Mouse (Mus musculus) intestine, embryonic 15.5 days (tissue): ENCODE data around the gene Fuom. TPM values are rescaled to one million over a fixed set of nuclear protein-coding genes. Genes with fewer than 3 reads are reported as not detected.
A peak's percentile ranks its signal among the peaks of the same experiment; 100 is the strongest.

Source experiments
- ATAC-seq: fragments of 200-750 bp; cut with Nextera tagmentation; 2 replicates; pipeline ENCODE4 v1.8.0; 2017; ENCODE audit warnings: moderate TSS enrichment, moderate library complexity
- H3K27ac ChIP-seq: fragments of 300-500 bp; sonication (generic); 2 replicates; pipeline ENCODE4 v1.5.1; 2015; ENCODE audit warnings: mild to moderate bottlenecking, inconsistent platforms
- H3K27me3 ChIP-seq: fragments of 300-500 bp; sonication (generic); replicated peaks from 2 replicates; pipeline ENCODE4 v1.6.1; 2015; ENCODE audit warnings: inconsistent platforms
- H3K36me3 ChIP-seq: fragments of 300-500 bp; sonication (generic); 2 replicates; pipeline ENCODE4 v1.6.1; 2015; ENCODE audit warnings: inconsistent platforms
- H3K4me1 ChIP-seq: fragments of 300-500 bp; sonication (generic); replicated peaks from 2 replicates; pipeline ENCODE4 v1.6.1; 2015; ENCODE audit warnings: inconsistent platforms
- H3K4me2 ChIP-seq: fragments of 300-500 bp; sonication (generic); replicated peaks from 2 replicates; pipeline ENCODE4 v1.6.1; 2015; ENCODE audit warnings: mild to moderate bottlenecking, inconsistent platforms
- H3K4me3 ChIP-seq: fragments of 300-500 bp; sonication (generic); replicated peaks from 2 replicates; pipeline ENCODE4 v1.5.1; 2015; ENCODE audit warnings: inconsistent platforms
- H3K9ac ChIP-seq: fragments of 300-500 bp; sonication (generic); 2 replicates; pipeline ENCODE4 v1.6.1; 2015; ENCODE audit warnings: inconsistent platforms
- H3K9me3 ChIP-seq: fragments of 300-500 bp; sonication (generic); 2 replicates; pipeline ENCODE4 v1.6.1; 2016; ENCODE audit warnings: inconsistent platforms
- WGBS: fragments of 180-500 bp; shearing (Covaris S2); methylation state at CpG from one replicate; pipeline ENCODE4 v1.1.7; 2015; 5-methylcytosine and 5-hydroxymethylcytosine counted together
- polyA plus RNA-seq: library from polyadenylated mRNA; unstranded; fragments of >200 nt; fragmentation: Nextera tagmentation; extraction: Ambion mirVana; gene quantifications from 2 replicates; pipeline ENCODE4 v1.2.1, GENCODE M21; 2015

Gene Fuom
- polyA plus RNA-seq, 1 experiment from 2014 or later, result 53.5 TPM

DNA sequence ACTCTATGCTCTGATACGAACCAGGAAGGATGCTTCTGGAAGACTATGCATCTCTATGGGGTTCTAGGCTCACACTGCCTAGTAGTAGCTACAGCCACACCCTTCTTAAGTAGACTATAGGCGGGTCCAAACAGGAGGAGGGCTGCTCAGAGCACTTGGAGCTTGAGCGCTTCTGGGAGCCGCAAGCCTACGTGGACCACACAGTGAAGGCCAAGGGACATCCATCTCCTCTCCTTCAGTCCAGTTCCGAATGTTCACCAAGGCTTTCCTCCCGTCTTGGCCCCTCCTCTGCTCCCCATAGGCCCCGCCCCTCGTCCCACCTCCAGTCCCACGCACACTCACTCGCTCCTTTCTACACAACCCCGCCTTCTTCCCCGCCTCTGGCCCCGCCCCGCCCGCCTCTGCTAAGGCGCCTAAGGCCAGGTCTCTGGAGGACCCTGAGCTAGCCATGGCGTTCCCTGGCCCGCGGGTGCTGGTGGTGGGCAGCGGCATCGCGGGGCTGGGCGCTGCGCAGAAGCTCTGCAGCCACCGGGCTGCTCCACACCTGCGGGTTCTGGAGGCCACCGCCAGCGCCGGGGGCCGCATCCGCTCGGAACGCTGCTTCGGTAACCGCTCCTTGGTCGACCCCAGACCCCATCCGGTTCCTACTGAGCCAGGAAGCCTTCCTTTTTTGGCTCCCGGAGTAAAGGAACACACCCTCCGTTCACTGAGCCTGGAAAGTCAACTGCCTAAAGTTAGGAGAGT lies 23.2 kb upstream of the Fuom start:
- Histone ChIP-seq H3K36me3 (no peaks in the 10 kb centered on the region), H3K27me3 (no peaks in the 10 kb centered on the region), H3K27ac (peak overlapping the region; percentile 62), H3K4me2 (peak overlapping the region; percentile 73), H3K9me3 (no peaks in the 10 kb centered on the region), H3K4me1 (peaks cover 8% of the 10 kb centered on the region), H3K4me3 (peak overlapping the region; percentile 72), H3K9ac (peak overlapping the region; percentile 90)
- peak; percentile 97 for ATAC-seq
- 1% methylated on average over 40 of the region's 40 CpGs for WGBS

GRCm38 (mm10) chr7:140124382-140124781 lies 22.1 kb upstream of the Fuom start:
- Histone ChIP-seq H3K9ac (no peak overlapping the region), H3K4me3 (no peak overlapping the region), H3K36me3 (no peaks in the 10 kb centered on the region), H3K4me1 (peaks cover 8% of the 10 kb centered on the region), H3K9me3 (no peaks in the 10 kb centered on the region), H3K27ac (no peak overlapping the region), H3K4me2 (no peak overlapping the region), H3K27me3 (no peaks in the 10 kb centered on the region)
- 86% methylated on average over 1 of the region's 1 CpGs for WGBS
- no peak for ATAC-seq

- 21% methylated on average over 4 of the region's 4 CpGs for WGBS
- Histone ChIP-seq H3K4me3 (no peak overlapping the region), H3K27ac (peak overlapping the region; percentile 38), H3K9me3 (no peaks in the 10 kb centered on the region), H3K9ac (no peak overlapping the region), H3K27me3 (no peaks in the 10 kb centered on the region), H3K36me3 (no peaks in the 10 kb centered on the region), H3K4me1 (peaks cover 8% of the 10 kb centered on the region), H3K4me2 (no peak overlapping the region)
- peak; percentile 23 for ATAC-seq
These were observed 20.5 kb upstream of the Fuom start for GRCm38 (mm10) chr7:140122765-140123164.

GRCm38 (mm10) chr7:140121338-140121910 lies 19.2 kb upstream of the Fuom start:
- 63% methylated on average over 13 of the region's 13 CpGs for WGBS
- Histone ChIP-seq H3K4me3 (no peak overlapping the region), H3K4me2 (no peak overlapping the region), H3K36me3 (no peaks in the 10 kb centered on the region), H3K9me3 (no peaks in the 10 kb centered on the region), H3K27me3 (no peaks in the 10 kb centered on the region), H3K9ac (no peak overlapping the region), H3K27ac (no peak overlapping the region), H3K4me1 (peaks cover 5% of the 10 kb centered on the region)
- no peak for ATAC-seq

DNA sequence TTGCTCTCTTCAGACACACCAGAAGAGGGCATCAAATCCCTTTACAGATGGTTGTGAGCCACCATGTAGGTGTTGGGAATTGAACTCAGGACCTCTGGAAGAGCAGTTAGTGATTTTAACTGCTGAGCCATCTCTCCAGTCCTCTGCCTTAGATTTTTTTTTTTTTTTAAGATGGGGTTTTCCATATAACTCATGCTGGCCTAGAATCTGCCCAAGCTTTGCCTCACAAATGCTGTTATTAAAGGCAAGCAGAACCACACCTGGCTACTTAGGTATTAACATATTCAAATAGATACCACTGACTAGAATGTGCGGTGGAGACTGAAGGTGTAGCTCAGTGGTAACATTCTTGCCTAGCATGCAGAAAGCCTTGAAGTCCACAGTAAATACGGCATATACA lies 18.2 kb upstream of the Fuom start:
- ATAC-seq, result no peak
- 88% methylated on average over 2 of the region's 2 CpGs for WGBS
- Histone ChIP-seq H3K27ac (no peak overlapping the region), H3K27me3 (no peaks in the 10 kb centered on the region), H3K4me1 (peaks cover 5% of the 10 kb centered on the region), H3K9me3 (no peaks in the 10 kb centered on the region), H3K9ac (no peak overlapping the region), H3K4me2 (no peak overlapping the region), H3K36me3 (no peaks in the 10 kb centered on the region), H3K4me3 (no peak overlapping the region)

- Histone ChIP-seq H3K9ac (peak within 1 kb of the TSS; percentile 89), H3K9me3 (no peaks in the 10 kb centered on the region), H3K4me1 (0 out of 2 replicates have a peak, but pooled peaks cover 3% of the 10 kb centered on the region), H3K27me3 (no peaks in the 10 kb centered on the region), H3K27ac (peak within 1 kb of the TSS; percentile 87), H3K4me2 (peak within 1 kb of the TSS; percentile 82), H3K36me3 (peaks cover 3% of the 10 kb centered on the region; the same call in 1 of the 2 replicates), H3K4me3 (peak within 1 kb of the TSS; percentile 75)
- peak; percentile 96 for ATAC-seq
- WGBS, result 4% methylated on average over 28 of the region's 28 CpGs
These were observed 14.3 kb upstream of the Fuom start, which contains the start of gene Echs1 for GRCm38 (mm10) chr7:140116329-140117054. TSS of gene Echs1 (minus strand) at chr7:140116476.

DNA sequence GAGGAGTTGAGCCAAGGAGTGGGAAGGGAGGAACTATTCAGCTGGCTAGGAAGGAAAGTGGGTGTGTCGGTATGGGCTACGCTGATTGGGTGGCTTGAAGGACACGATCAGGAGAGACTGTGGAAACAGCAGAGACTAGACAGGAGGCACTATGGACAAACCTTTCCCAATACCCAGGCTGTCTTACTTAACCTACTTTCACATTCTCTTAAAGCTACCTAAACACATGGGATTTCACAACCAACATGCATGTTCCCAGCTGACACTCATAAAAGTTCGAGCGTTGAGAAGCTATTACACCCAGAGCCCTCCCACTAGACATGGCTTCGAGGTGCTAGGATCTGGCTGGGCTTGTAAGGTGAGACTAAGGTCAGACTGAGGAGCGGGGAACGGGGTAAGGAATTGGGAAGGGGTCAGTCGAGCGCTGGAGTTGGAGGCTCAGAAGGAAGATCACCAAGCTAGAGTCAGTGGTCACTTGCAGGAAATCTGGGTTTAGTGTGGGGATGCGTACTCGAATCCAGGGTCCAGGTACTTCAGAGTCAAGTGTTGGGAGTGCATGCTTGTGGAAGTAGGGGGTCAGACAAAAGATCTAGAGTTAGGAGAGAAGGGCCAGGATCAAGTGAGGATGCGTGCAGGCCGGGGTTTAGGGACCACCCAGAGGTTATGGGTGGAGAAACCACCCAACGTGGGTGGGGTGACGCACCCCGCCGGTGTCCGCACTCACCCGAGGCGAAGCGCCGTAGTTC lies 13.5 kb upstream of the Fuom start, which contains the start of gene Paox:
TSS of gene Paox (plus strand) at position 217 of the 746 bp plus-strand sequence.
- WGBS, result under 1% methylated on average over 23 of the region's 23 CpGs
- H3K4me3 ChIP-seq, result peak within 1 kb of the TSS; percentile 75
- H3K9ac ChIP-seq, result peak within 1 kb of the TSS; percentile 89
- H3K4me2 ChIP-seq, result peak within 1 kb of the TSS; percentile 82
- H3K27ac ChIP-seq, result peak within 1 kb of the TSS; percentile 87
- no peaks in the 10 kb centered on the region for H3K9me3 ChIP-seq
- peaks cover 8% of the 10 kb centered on the region for H3K36me3 ChIP-seq
- peak; percentile 88 for ATAC-seq
- 0 out of 2 replicates have a peak, but pooled peaks cover 3% of the 10 kb centered on the region for H3K4me1 ChIP-seq
- H3K27me3 ChIP-seq, result no peaks in the 10 kb centered on the region

DNA sequence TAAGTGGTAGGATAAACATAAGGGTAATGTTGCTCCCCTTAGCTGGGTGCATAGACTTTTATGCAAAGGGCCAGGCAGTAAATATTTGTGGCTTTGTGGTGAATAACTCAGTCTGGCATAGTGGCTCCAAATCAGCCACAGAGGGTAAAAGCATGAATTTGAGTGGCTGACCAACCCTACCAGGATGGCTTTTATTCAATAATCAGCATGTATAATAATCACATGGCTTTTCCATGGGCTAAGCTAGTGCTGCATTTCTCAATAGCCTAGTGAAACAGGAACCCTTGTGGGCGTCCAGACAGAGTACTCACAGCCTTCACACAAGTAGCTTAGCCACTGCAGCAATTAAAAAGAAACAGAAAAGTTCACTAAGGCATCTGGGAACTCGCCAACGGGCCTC lies 9.7 kb upstream of the Fuom start:
- no peak overlapping the region for H3K9ac ChIP-seq
- peaks cover 32% of the 10 kb centered on the region for H3K36me3 ChIP-seq
- no peak overlapping the region for H3K27ac ChIP-seq
- H3K27me3 ChIP-seq, result no peaks in the 10 kb centered on the region
- 0 out of 2 replicates have a peak, but pooled peaks cover 3% of the 10 kb centered on the region for H3K4me1 ChIP-seq
- WGBS, result 70% methylated on average over 3 of the region's 3 CpGs
- H3K4me3 ChIP-seq, result no peak overlapping the region
- H3K9me3 ChIP-seq, result no peaks in the 10 kb centered on the region
- H3K4me2 ChIP-seq, result no peak overlapping the region
- ATAC-seq, result no peak

DNA sequence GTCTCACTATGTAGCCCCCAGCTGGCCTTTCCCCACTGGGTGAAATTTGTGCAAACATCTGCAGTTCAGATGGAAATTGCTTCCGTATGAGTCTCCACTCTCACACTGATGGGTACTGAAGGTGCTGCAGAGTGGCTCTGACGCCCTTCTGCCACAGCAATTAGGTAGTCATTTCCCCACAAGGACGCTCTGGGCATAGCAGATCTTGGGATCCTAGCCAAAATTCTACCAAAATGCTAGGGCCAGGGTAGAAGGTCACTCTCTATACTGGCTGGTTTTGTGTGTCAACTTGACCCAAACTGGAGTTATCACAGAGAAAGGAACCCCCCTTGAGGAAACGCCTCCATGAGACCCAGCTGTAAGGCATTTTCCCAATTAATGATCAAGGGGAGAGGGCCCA lies 1.8 kb upstream of the Fuom start:
- Histone ChIP-seq H3K36me3 (peaks cover 18% of the 10 kb centered on the region), H3K4me2 (no peak overlapping the region), H3K4me3 (no peak overlapping the region), H3K27me3 (no peaks in the 10 kb centered on the region), H3K27ac (no peak overlapping the region), H3K9me3 (no peaks in the 10 kb centered on the region), H3K9ac (no peak overlapping the region), H3K4me1 (0 out of 2 replicates have a peak, but pooled peaks cover 9% of the 10 kb centered on the region)
- no peak for ATAC-seq
- 80% methylated on average over 4 of the region's 4 CpGs for WGBS

DNA sequence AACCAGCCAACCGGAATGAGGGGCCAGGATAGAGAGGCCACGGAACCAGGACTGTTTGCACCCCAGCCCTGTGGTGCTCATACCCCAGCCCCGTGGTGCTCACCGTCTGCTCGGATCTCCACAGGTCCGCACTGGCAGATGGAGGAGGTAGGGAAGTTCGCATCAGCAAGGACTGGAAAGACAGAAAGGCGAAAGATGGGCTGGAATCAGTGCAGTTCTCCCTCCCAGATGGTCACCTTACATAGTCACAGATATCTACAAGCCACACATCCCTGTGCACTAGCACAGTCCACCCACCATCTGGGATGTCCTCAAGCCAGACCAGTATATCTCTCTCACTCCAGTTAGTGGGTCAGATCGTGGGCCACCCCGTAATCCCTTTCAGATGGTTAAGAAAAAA lies 743 bp downstream of the Fuom start:
- ATAC-seq, result 0 out of 2 replicates have a peak, but pooled peaks have one; percentile 28
- peak overlapping the region; percentile 54; the same call in 1 of the 2 replicates for H3K9ac ChIP-seq
- no peaks in the 10 kb centered on the region for H3K9me3 ChIP-seq
- H3K4me3 ChIP-seq, result peak overlapping the region; percentile 41
- WGBS, result 79% methylated on average over 10 of the region's 10 CpGs
- H3K27me3 ChIP-seq, result no peaks in the 10 kb centered on the region
- H3K27ac ChIP-seq, result no peak overlapping the region
- peaks cover 8% of the 10 kb centered on the region; the same call in 1 of the 2 replicates for H3K36me3 ChIP-seq
- peak overlapping the region; percentile 81 for H3K4me2 ChIP-seq
- H3K4me1 ChIP-seq, result 0 out of 2 replicates have a peak, but pooled peaks cover 9% of the 10 kb centered on the region

GRCm38 (mm10) chr7:140098466-140098865 lies 3.8 kb downstream of the Fuom start:
- H3K36me3 ChIP-seq, result no peaks in the 10 kb centered on the region
- no peak overlapping the region for H3K9ac ChIP-seq
- no peaks in the 10 kb centered on the region for H3K9me3 ChIP-seq
- no peak overlapping the region for H3K4me2 ChIP-seq
- ATAC-seq, result no peak
- H3K4me1 ChIP-seq, result 0 out of 2 replicates have a peak, but pooled peaks cover 21% of the 10 kb centered on the region
- no peak overlapping the region for H3K27ac ChIP-seq
- H3K4me3 ChIP-seq, result no peak overlapping the region
- H3K27me3 ChIP-seq, result no peaks in the 10 kb centered on the region
- 97% methylated on average over 1 of the region's 1 CpGs for WGBS
